Comparison of ENCODE assay signal across 10 mouse cellular contexts in genomic region chr9:40687053-40687452, GRCm38 (mm10). TPM values are rescaled to one million over a fixed set of nuclear protein-coding genes. Genes with fewer than 3 reads are reported as not detected.
DNase-seq lines count a peak whose midpoint lies in the region; ATAC-seq and TF ChIP-seq lines count a peak whose summit lies in the region.
"Had no signal": no experiment of that assay in that cellular context is flagged by ENCODE, and none has a peak within 500 bp of the region (broad histone marks: within the 10 kb centered on the region; RNA-seq: fewer than 3 reads in every experiment).

No protein-coding gene starts in this region.

- no peaks in the 10 kb centered on the region for H3K4me1 ChIP-seq in neural tube, embryonic 11.5 days (ENCODE audit: control insufficient read depth, insufficient read depth, low read length)
- no peaks in the 10 kb centered on the region for H3K4me1 ChIP-seq in liver, embryonic 13.5 days (replicated peaks)

- H3K27ac ChIP-seq in gastrocnemius, adult 2 months = peak overlapping the region; percentile 84
- peak overlapping the region; percentile 86 for H3K27ac ChIP-seq in neural tube, embryonic 11.5 days (ENCODE audit: low read depth, low read length)
- no peak overlapping the region for H3K27ac ChIP-seq in liver, embryonic 13.5 days

- ATAC-seq in neural tube, embryonic 11.5 days (ENCODE audit: insufficient read depth, low FRiP score, low TSS enrichment) = no peak
- no peak for ATAC-seq in liver, embryonic 13.5 days (ENCODE audit: low read depth)

- no peak for TF ChIP-seq CTCF in gastrocnemius, adult 2 months (IDR thresholded peaks at IDR 0.05)

- no peaks in the 10 kb centered on the region for H3K36me3 ChIP-seq in neural tube, embryonic 11.5 days (ENCODE audit: control insufficient read depth, insufficient read depth, low read length)
- H3K36me3 ChIP-seq in liver, embryonic 13.5 days = no peaks in the 10 kb centered on the region

- H3K4me3 ChIP-seq in gastrocnemius, adult 2 months = peak overlapping the region; percentile 79
- H3K4me3 ChIP-seq in neural tube, embryonic 11.5 days (ENCODE audit: low read depth, low read length) = peak overlapping the region; percentile 56
- peak overlapping the region; percentile 51 for H3K4me3 ChIP-seq in liver, embryonic 13.5 days (replicated peaks)

- intact Hi-C loops in gastrocnemius, adult 2 months (cut with DNase I) = no loop called here
- intact Hi-C loops in gastrocnemius, postnatal 14 days (cut with DNase I; ENCODE audit: low total_unique reads) = no loop called here

- H3K9me3 ChIP-seq in neural tube, embryonic 11.5 days (ENCODE audit: control insufficient read depth, low read length) = no peaks in the 10 kb centered on the region
- H3K9me3 ChIP-seq in liver, embryonic 13.5 days (replicated peaks) = no peaks in the 10 kb centered on the region

- peak overlapping the region; percentile 72 for H3K4me2 ChIP-seq in neural tube, embryonic 11.5 days (ENCODE audit: low read depth)
- peak overlapping the region; percentile 63; the same call in 1 of the 2 replicates for H3K4me2 ChIP-seq in liver, embryonic 13.5 days

- 37% methylated on average over 5 of the region's 5 CpGs for WGBS in neural tube, embryonic 11.5 days
- WGBS in liver, embryonic 13.5 days (ENCODE audit: insufficient replicate concordance) = 40% methylated on average over 5 of the region's 5 CpGs

- H3K9ac ChIP-seq in neural tube, embryonic 11.5 days (ENCODE audit: low read length) = peak overlapping the region; percentile 83
- H3K9ac ChIP-seq in liver, embryonic 13.5 days = no peak overlapping the region

- DNase-seq in gastrocnemius, adult 2 months = no peak
- no peak for DNase-seq in gastrocnemius, postnatal 14 days
- DNase-seq in neural tube, embryonic 11.5 days (ENCODE audit: low spot score) = no peak
- DNase-seq in neural tube, embryonic 10.5 days (ENCODE audit: extremely low spot score, low spot score) = no peak
- DNase-seq in liver, embryonic 13.5 days = no peak
- DNase-seq in layer of hippocampus, adult 18-20 months (ENCODE audit: low spot score in 2 of 2) = no peak
- no peak for DNase-seq in urinary bladder, postnatal 25 days (ENCODE audit: low spot score)
- no peak for DNase-seq in spleen, postnatal 4 days (ENCODE audit: low spot score in 2 of 2)

- H3K27me3 ChIP-seq in neural tube, embryonic 11.5 days (ENCODE audit: control insufficient read depth, insufficient read depth, low read length) = peaks cover 5% of the 10 kb centered on the region; the same call in 1 of the 2 replicates
- peaks cover 38% of the 10 kb centered on the region for H3K27me3 ChIP-seq in liver, embryonic 13.5 days

RNA-seq across cellular contexts. Expression of gene Clmp, which starts 1.3 kb away (rescaled TPM):
- total RNA-seq in gastrocnemius, adult 2 months (2021) = 1 to 10 TPM; 3.7 to 5.2 TPM
- total RNA-seq in gastrocnemius, postnatal 14 days (2021) = 1 to 10 TPM; 7.5 to 8.2 TPM
- 46.9 and 47.1 TPM in 2 replicates for polyA plus RNA-seq in neural tube, embryonic 11.5 days (2014; fragmentation: Nextera tagmentation; extraction: Ambion mirVana)
- polyA plus RNA-seq in liver, embryonic 13.5 days (2015; fragmentation: Nextera tagmentation; extraction: Ambion mirVana) = 1.6 and 1.7 TPM in 2 replicates
- 10 to 100 TPM; 23.1 to 25.4 TPM for total RNA-seq in layer of hippocampus, adult 18-20 months (2021)
- polyA plus RNA-seq: erythroblast, embryonic 14.5 days had no signal

RNA-seq across cellular contexts. Expression of gene Gm21915, which starts 16.6 kb away (rescaled TPM):
- total RNA-seq in gastrocnemius, adult 2 months (2021) = not detected
- total RNA-seq in gastrocnemius, postnatal 14 days (2021) = not detected
- not detected in 2 replicates for polyA plus RNA-seq in neural tube, embryonic 11.5 days (2014; fragmentation: Nextera tagmentation; extraction: Ambion mirVana)
- not detected in 2 replicates for polyA plus RNA-seq in liver, embryonic 13.5 days (2015; fragmentation: Nextera tagmentation; extraction: Ambion mirVana)
- total RNA-seq in layer of hippocampus, adult 18-20 months (2021) = not detected
- total RNA-seq: adrenal gland, postnatal 14 days had no signal
- polyA plus RNA-seq: erythroblast, embryonic 14.5 days had no signal
